Mouse (Mus musculus) intestine, embryonic 14.5 days (tissue): ENCODE results near the gene Kcng1. TPM values are rescaled to one million over a fixed set of nuclear protein-coding genes. Genes with fewer than 3 reads are reported as not detected.

ENCODE experiments used
- polyA plus RNA-seq: library from polyadenylated mRNA; unstranded; fragments of >200 nt; fragmentation: Nextera tagmentation; extraction: Ambion mirVana; gene quantifications from 2 replicates; pipeline ENCODE4 v1.2.1, GENCODE M21; 2014

The Kcng1 gene
- polyA plus RNA-seq, 1 experiment from 2014 or later, result 12.0 TPM

Other genes with a start within 250 kb of the Kcng1 start
- gene Pard6b, start 200.7 kb downstream of the Kcng1 start, polyA plus RNA-seq, result 20.0 and 21.6 TPM in 2 replicates
- 3.1 and 3.2 TPM in 2 replicates for gene Adnp, start 74.6 kb downstream of the Kcng1 start, polyA plus RNA-seq
- 23.3 and 24.8 TPM in 2 replicates for gene Gm20716, start 51.4 kb downstream of the Kcng1 start, polyA plus RNA-seq
- gene Dpm1, start 51.1 kb downstream of the Kcng1 start, polyA plus RNA-seq, result 76.4 and 76.8 TPM in 2 replicates
- gene Mocs3, start 51.1 kb downstream of the Kcng1 start, polyA plus RNA-seq, result 7.7 and 7.8 TPM in 2 replicates